Mouse (Mus musculus) G1E (cell line): Measurements from ENCODE around the gene Tcl1b3.

Experiments used
- CTCF ChIP-seq: IDR thresholded peaks from 2 replicates; pipeline ENCODE4 v1.5.1; 2012; ENCODE audit warnings: low read depth, low read length, inconsistent platforms, mixed read lengths
- GATA1 ChIP-seq: IDR thresholded peaks from 2 replicates; pipeline ENCODE4 v1.6.1; 2012; ENCODE audit warnings: borderline replicate concordance, low read length, inconsistent platforms, mixed read lengths
- GATA2 ChIP-seq: IDR thresholded peaks from 2 replicates; pipeline ENCODE4 v1.6.1; 2012; ENCODE audit warnings: low read depth, low read length, inconsistent platforms, borderline replicate concordance
- POLR2AphosphoS5 ChIP-seq: IDR thresholded peaks from 2 replicates; pipeline ENCODE4 v1.6.1; 2012; ENCODE audit warnings: low read depth, low read length, inconsistent platforms; ENCODE audit not compliant: insufficient replicate concordance
- TAL1 ChIP-seq: conservative IDR thresholded peaks from 2 replicates; pipeline ENCODE4 v1.6.1; 2012; ENCODE audit warnings: low read depth, low read length, inconsistent platforms, mixed read lengths

DNA sequence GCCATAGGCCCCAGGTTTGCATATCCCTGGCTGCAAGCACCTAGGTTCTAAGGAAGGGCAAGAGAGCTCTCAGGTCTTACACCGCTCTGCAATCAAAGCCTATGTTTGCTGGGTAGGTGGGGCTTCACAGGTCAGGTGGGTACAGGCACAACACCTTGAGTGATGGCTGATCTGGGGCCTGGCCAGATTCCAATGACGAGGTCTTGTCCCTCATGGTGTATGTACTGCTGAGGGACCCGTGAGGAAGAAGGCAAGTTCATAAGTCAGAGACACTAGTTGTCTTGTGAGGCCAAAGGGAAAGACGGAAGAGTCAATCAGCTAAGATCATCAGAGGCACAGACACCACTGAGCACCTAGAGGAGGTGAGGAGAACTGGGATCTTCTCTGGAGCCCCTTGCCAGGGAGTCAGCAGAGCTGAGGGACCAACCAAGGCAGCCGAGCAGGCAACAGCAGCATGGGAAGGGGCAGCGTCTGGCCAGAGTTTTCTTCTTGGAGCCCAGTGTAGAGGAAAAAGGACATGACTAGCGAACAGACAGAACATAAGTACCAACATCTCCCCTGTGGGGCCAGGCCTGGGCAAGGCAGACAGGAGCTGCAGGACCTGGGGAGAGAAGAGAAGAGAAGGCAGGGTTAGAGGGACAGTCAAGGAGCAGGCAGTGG lies 26.4 kb downstream of the Tcl1b3 start:
- TF ChIP-seq CTCF (no peak), GATA1 (no peak), TAL1 (no peak), POLR2AphosphoS5 (no peak), GATA2 (no peak)
